ENCODE assay signal across 18 mouse cellular contexts in genomic region chr6:136295821-136296220, GRCm38 (mm10). TPM values are rescaled to one million over a fixed set of nuclear protein-coding genes. Genes with fewer than 3 reads are reported as not detected.
A peak's percentile ranks its signal among the peaks of the same experiment; 100 is the strongest.
DNase-seq lines count a peak whose midpoint lies in the region; ATAC-seq lines count a peak whose summit lies in the region.
"Had no signal": no experiment of that assay in that cellular context is flagged by ENCODE, and none has a peak within 500 bp of the region (broad histone marks: within the 10 kb centered on the region; RNA-seq: fewer than 3 reads in every experiment).

No protein-coding gene starts in this region.

- peak; percentile 82 for ATAC-seq in hindbrain, embryonic 16.5 days
- no peak for ATAC-seq in hindbrain, embryonic 12.5 days (ENCODE audit: low FRiP score)
- peak; percentile 58; the same call in 1 of the 2 replicates for ATAC-seq in neural tube, embryonic 14.5 days (ENCODE audit: low read depth)
- ATAC-seq: intestine, postnatal 0 days; midbrain, embryonic 15.5 days had no signal

- H3K27ac ChIP-seq in hindbrain, embryonic 16.5 days (ENCODE audit: low read depth, low read length): no peak overlapping the region
- no peak overlapping the region for H3K27ac ChIP-seq in hindbrain, embryonic 12.5 days
- no peak overlapping the region for H3K27ac ChIP-seq in neural tube, embryonic 14.5 days (ENCODE audit: low read depth, low read length)
- H3K27ac ChIP-seq: midbrain, embryonic 15.5 days; neural tube, embryonic 15.5 days had no signal

- H3K4me1 ChIP-seq in hindbrain, embryonic 16.5 days (ENCODE audit: control insufficient read depth, insufficient read depth, low read depth, low read length): no peaks in the 10 kb centered on the region
- H3K4me1 ChIP-seq in hindbrain, embryonic 12.5 days: 0 out of 2 replicates have a peak, but pooled peaks cover 1% of the 10 kb centered on the region
- no peaks in the 10 kb centered on the region for H3K4me1 ChIP-seq in neural tube, embryonic 14.5 days (ENCODE audit: control insufficient read depth, insufficient read depth, low read length)
- H3K4me1 ChIP-seq: midbrain, embryonic 15.5 days; neural tube, embryonic 15.5 days had no signal

- intact Hi-C loops in left cerebral cortex, postnatal 10 days (cut with DNase I): no loop called here

- 68% methylated on average over 4 of the region's 4 CpGs for WGBS in hindbrain, embryonic 16.5 days
- WGBS in hindbrain, embryonic 12.5 days: 79% methylated on average over 4 of the region's 4 CpGs
- 69% methylated on average over 4 of the region's 4 CpGs for WGBS in neural tube, embryonic 14.5 days

- no peak overlapping the region for H3K4me3 ChIP-seq in hindbrain, embryonic 16.5 days (ENCODE audit: low read length)
- no peak overlapping the region for H3K4me3 ChIP-seq in hindbrain, embryonic 12.5 days
- H3K4me3 ChIP-seq in neural tube, embryonic 14.5 days (ENCODE audit: low read depth, low read length): no peak overlapping the region
- H3K4me3 ChIP-seq: midbrain, embryonic 15.5 days; neural tube, embryonic 15.5 days had no signal

- H3K9ac ChIP-seq in hindbrain, embryonic 16.5 days (ENCODE audit: low read depth, low read length): no peak overlapping the region
- H3K9ac ChIP-seq in hindbrain, embryonic 12.5 days: no peak overlapping the region
- H3K9ac ChIP-seq in neural tube, embryonic 14.5 days (replicated peaks; ENCODE audit: low read depth, low read length): no peak overlapping the region
- H3K9ac ChIP-seq: midbrain, embryonic 15.5 days; neural tube, embryonic 15.5 days had no signal

- H3K27me3 ChIP-seq in hindbrain, embryonic 16.5 days (replicated peaks; ENCODE audit: control insufficient read depth, insufficient read depth, low read length): no peaks in the 10 kb centered on the region
- H3K27me3 ChIP-seq in hindbrain, embryonic 12.5 days: no peaks in the 10 kb centered on the region
- no peaks in the 10 kb centered on the region for H3K27me3 ChIP-seq in neural tube, embryonic 14.5 days (ENCODE audit: control insufficient read depth, insufficient read depth, low read length)
- H3K27me3 ChIP-seq: midbrain, embryonic 15.5 days; neural tube, embryonic 15.5 days had no signal

- H3K4me2 ChIP-seq in hindbrain, embryonic 16.5 days (ENCODE audit: low read length): no peak overlapping the region
- no peak overlapping the region for H3K4me2 ChIP-seq in hindbrain, embryonic 12.5 days (replicated peaks)
- no peak overlapping the region for H3K4me2 ChIP-seq in neural tube, embryonic 14.5 days (ENCODE audit: low read depth, low read length)
- H3K4me2 ChIP-seq: midbrain, embryonic 15.5 days; neural tube, embryonic 15.5 days had no signal

- DNase-seq in cerebellum, postnatal 10 days: peak; percentile 94 to 95
- DNase-seq in cerebellum, adult 18-20 months: no peak
- DNase-seq in neural tube, embryonic 10.5 days (ENCODE audit: extremely low spot score, low spot score): no peak
- peak; percentile 45 to 57 for DNase-seq in kidney, postnatal 25 days
- no peak for DNase-seq in left cerebral cortex, postnatal 10 days (ENCODE audit: extremely low spot score in 1 of 2, low spot score in 2 of 2)
- DNase-seq: gastrocnemius, postnatal 25 days; lung, postnatal 36 days; right cerebral cortex, postnatal 14 days; thymus, postnatal 14 days had no signal

- no peaks in the 10 kb centered on the region for H3K36me3 ChIP-seq in hindbrain, embryonic 16.5 days (ENCODE audit: control insufficient read depth, insufficient read depth, low read length)
- no peaks in the 10 kb centered on the region for H3K36me3 ChIP-seq in hindbrain, embryonic 12.5 days
- no peaks in the 10 kb centered on the region for H3K36me3 ChIP-seq in neural tube, embryonic 14.5 days (ENCODE audit: control insufficient read depth, insufficient read depth, low read length)
- H3K36me3 ChIP-seq: midbrain, embryonic 15.5 days; neural tube, embryonic 15.5 days had no signal

- H3K9me3 ChIP-seq in hindbrain, embryonic 16.5 days (ENCODE audit: control insufficient read depth, low read length): peaks cover 2% of the 10 kb centered on the region; the same call in 1 of the 2 replicates
- no peaks in the 10 kb centered on the region for H3K9me3 ChIP-seq in hindbrain, embryonic 12.5 days (replicated peaks)
- no peaks in the 10 kb centered on the region for H3K9me3 ChIP-seq in neural tube, embryonic 14.5 days (ENCODE audit: control insufficient read depth, low read length)
- H3K9me3 ChIP-seq: midbrain, embryonic 15.5 days; neural tube, embryonic 15.5 days had no signal

RNA-seq across cellular contexts. Expression of gene Gm8994, which starts 31.5 kb away (rescaled TPM):
- not detected in 2 replicates for polyA plus RNA-seq in hindbrain, embryonic 16.5 days (2015; fragmentation: Nextera tagmentation; extraction: Ambion mirVana)
- not detected in 2 replicates for polyA plus RNA-seq in hindbrain, embryonic 12.5 days (2016; fragmentation: Nextera tagmentation; extraction: Ambion mirVana)
- not detected in 2 replicates for polyA plus RNA-seq in neural tube, embryonic 14.5 days (2014; fragmentation: Nextera tagmentation; extraction: Ambion mirVana)
- not detected for total RNA-seq in left cerebral cortex, postnatal 10 days (2021)
- total RNA-seq: gastrocnemius, postnatal 25 days; left cerebral cortex, adult 8-10 months; liver, adult 2 months had no signal
- polyA plus RNA-seq: heart, embryonic 14.5 days; intestine, postnatal 0 days; liver, adult 2 months; midbrain, embryonic 15.5 days; neural tube, embryonic 15.5 days had no signal

Comparison
In these comparisons a context has a peak if more than half of its experiments do, and no peak if none do; other contexts are left out.
1. DNase-seq: peak in cerebellum, postnatal 10 days (2 of 2) and kidney, postnatal 25 days (2 of 2); none in cerebellum, adult 18-20 months (0 of 2), neural tube, embryonic 10.5 days (single experiment) and left cerebral cortex, postnatal 10 days (0 of 2).